Mouse (Mus musculus): ENCODE measurements around the gene Msrb3. TPM values are rescaled to one million over a fixed set of nuclear protein-coding genes. Genes with fewer than 3 reads are reported as not detected.

The Msrb3 gene
- polyA plus RNA-seq, 1 experiment from 2014 or later, result 9.9 TPM

DNA sequence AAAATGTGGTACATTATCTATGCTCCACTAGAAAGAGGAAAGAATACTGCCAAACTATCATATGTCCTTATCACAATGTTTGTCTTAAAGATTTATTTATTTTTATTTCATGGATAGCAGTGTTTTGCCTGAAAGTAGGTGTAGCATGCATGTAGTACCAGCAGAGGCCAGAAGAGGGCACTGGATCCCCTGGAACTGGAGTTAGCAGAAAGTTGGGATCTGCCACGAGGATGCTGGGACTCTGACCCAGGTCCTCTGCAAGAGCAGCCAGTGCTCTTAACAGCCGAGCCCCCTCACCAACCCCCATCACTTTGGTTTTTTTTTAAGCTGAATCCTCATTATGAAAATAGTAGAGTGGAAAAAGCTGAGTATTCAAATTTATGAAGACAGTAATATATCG, 37.7 kb downstream of the Msrb3 start:
- Histone ChIP-seq H3K27me3 (ENCODE audit: insufficient read depth, low read length) (no peaks in the 10 kb centered on the region), H3K9ac (ENCODE audit: low read depth, low read length) (no peak overlapping the region), H3K4me2 (ENCODE audit: low read length) (no peak overlapping the region), H3K36me3 (ENCODE audit: insufficient read depth, low read length) (no peaks in the 10 kb centered on the region), H3K9me3 (replicated peaks; ENCODE audit: low read length) (no peaks in the 10 kb centered on the region), H3K27ac (no peak overlapping the region), H3K4me3 (replicated peaks; ENCODE audit: low read depth, low read length) (no peak overlapping the region), H3K4me1 (replicated peaks; ENCODE audit: insufficient read depth, low read length) (no peaks in the 10 kb centered on the region)
- ATAC-seq (replicated peaks; ENCODE audit: low FRiP score, low read depth) (no peak), DNase-seq (ENCODE audit: low spot score) (no peak)
- WGBS, result 85% methylated on average over 3 of the region's 3 CpGs
- TF ChIP-seq CTCF (IDR thresholded peaks at IDR 0.05; ENCODE audit: low read depth), result peak; percentile 68

DNA sequence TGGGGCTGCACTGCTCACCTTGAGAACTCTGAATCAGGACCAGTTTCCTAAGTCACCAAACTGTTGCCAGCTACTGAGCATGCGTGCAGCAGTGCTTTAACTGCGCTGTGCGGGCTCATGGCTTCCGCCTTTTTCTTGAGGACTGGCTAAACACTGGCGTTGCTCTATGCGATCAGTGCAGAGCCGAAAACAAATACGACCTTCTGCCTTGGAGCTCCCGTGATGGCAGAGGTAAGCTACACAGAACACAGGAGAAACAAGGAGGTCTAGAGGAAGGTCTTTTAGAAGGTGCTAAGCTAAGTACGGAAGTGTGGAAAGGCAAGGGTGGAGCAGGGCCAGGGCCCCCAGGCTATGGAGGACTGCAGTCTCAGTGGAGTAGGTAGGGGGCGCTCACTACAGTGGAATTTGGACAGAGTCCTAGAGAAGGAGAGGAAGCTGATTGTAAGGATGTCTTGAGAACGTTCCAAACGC, 41.3 kb downstream of the Msrb3 start:
- TF ChIP-seq CTCF (IDR thresholded peaks at IDR 0.05; ENCODE audit: low read depth), result peak; percentile 73
- ATAC-seq (replicated peaks; ENCODE audit: low FRiP score, low read depth) (peak; percentile 76), DNase-seq (ENCODE audit: low spot score) (peak; percentile 87)
- Histone ChIP-seq H3K9me3 (replicated peaks; ENCODE audit: low read length) (no peaks in the 10 kb centered on the region), H3K4me1 (replicated peaks; ENCODE audit: insufficient read depth, low read length) (no peaks in the 10 kb centered on the region), H3K36me3 (ENCODE audit: insufficient read depth, low read length) (no peaks in the 10 kb centered on the region), H3K27ac (no peak overlapping the region), H3K27me3 (ENCODE audit: insufficient read depth, low read length) (no peaks in the 10 kb centered on the region), H3K4me3 (replicated peaks; ENCODE audit: low read depth, low read length) (0 out of 2 replicates have a peak overlapping the region, but pooled peaks have one; percentile 1), H3K4me2 (ENCODE audit: low read length) (peak overlapping the region; percentile 39), H3K9ac (ENCODE audit: low read depth, low read length) (no peak overlapping the region)
- WGBS, result 39% methylated on average over 13 of the region's 13 CpGs

DNA sequence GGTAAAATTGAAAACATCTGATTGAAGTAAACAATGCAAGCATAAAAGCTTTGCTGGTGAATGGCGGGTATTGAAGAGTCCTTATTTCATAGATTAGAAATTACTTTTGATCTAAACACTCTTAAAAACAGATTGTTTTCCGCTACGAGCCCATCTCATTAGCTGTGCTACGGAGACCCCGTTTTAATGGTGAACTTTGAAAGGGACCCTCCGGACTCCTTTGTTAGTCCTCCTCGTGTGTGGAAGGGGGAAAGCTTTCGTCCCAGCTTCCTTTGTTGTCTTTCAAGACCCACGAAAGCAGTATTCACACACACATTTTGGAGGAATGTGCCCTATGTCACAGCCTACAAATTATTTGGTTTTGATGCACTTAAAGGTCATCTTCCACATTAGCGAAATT, 44.6 kb downstream of the Msrb3 start:
- Histone ChIP-seq H3K9me3 (replicated peaks; ENCODE audit: low read length) (no peaks in the 10 kb centered on the region), H3K36me3 (ENCODE audit: insufficient read depth, low read length) (no peaks in the 10 kb centered on the region), H3K9ac (ENCODE audit: low read depth, low read length) (no peak overlapping the region), H3K4me3 (replicated peaks; ENCODE audit: low read depth, low read length) (no peak overlapping the region), H3K4me1 (replicated peaks; ENCODE audit: insufficient read depth, low read length) (no peaks in the 10 kb centered on the region), H3K27me3 (ENCODE audit: insufficient read depth, low read length) (no peaks in the 10 kb centered on the region), H3K27ac (no peak overlapping the region), H3K4me2 (ENCODE audit: low read length) (no peak overlapping the region)
- DNase-seq (ENCODE audit: low spot score) (no peak), ATAC-seq (replicated peaks; ENCODE audit: low FRiP score, low read depth) (no peak)
- 75% methylated on average over 10 of the region's 10 CpGs for WGBS
- TF ChIP-seq CTCF (IDR thresholded peaks at IDR 0.05; ENCODE audit: low read depth), result no peak

DNA sequence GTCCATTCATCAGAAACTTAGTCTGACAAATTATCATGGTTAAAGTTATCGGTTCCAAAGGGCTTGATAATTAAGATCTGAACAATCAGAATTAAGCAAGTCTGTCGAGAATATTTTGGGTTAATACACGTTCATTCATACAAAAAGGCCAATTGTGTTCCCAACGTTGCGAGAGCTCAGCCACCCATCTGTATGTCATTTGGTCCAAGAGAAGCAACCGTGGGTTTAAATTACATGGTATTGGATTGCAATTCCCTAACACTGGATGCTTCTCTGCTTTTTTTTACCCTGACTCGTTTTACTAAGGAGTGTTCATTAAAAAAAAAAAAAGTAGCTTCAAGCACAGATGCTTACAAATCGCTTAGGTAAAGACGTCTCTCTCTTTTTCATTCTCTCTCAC, 45.1 kb downstream of the Msrb3 start:
- no peak overlapping the region for H3K4me2 ChIP-seq (ENCODE audit: low read length)
- ATAC-seq (replicated peaks; ENCODE audit: low FRiP score, low read depth) (no peak), DNase-seq (ENCODE audit: low spot score) (no peak)
- no peak overlapping the region for H3K27ac ChIP-seq
- 62% methylated on average over 9 of the region's 9 CpGs for WGBS
- no peaks in the 10 kb centered on the region for H3K4me1 ChIP-seq (replicated peaks; ENCODE audit: insufficient read depth, low read length)
- H3K9me3 ChIP-seq (replicated peaks; ENCODE audit: low read length), result no peaks in the 10 kb centered on the region
- no peak overlapping the region for H3K4me3 ChIP-seq (replicated peaks; ENCODE audit: low read depth, low read length)
- H3K36me3 ChIP-seq (ENCODE audit: insufficient read depth, low read length), result no peaks in the 10 kb centered on the region
- H3K27me3 ChIP-seq (ENCODE audit: insufficient read depth, low read length), result no peaks in the 10 kb centered on the region
- H3K9ac ChIP-seq (ENCODE audit: low read depth, low read length), result no peak overlapping the region
- no peak for TF ChIP-seq CTCF (IDR thresholded peaks at IDR 0.05; ENCODE audit: low read depth)

DNA sequence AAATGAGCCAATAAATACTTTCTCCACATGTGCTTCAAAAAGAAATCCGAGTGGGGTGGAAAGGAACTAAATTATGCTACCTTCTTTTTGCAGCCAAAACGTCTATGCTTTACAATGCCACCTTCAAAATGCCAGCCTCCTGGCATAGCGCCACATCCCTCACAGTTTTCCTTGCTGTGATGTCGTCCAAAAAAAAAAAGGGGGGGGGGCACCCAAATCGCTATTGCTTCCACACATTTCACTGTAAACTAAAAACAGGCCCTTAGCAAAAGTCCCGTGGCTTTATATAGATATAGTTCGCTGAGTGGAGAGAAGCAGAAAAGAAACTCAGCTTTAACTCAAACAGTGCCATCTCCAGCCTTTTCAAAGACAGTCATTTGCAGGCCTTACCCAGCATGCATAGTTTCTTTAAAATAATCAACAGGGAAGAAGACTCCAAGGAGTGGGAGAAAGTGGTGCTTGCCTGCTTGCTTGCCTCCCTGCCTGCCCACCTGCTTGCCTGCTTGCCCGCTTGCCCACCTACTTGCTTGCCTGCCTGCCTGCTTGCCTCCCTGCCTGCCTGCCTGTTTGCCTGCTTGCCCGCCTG, 47.6 kb downstream of the Msrb3 start:
- no peak for DNase-seq (ENCODE audit: low spot score)
- H3K9ac ChIP-seq (ENCODE audit: low read depth, low read length), result no peak overlapping the region
- no peak for ATAC-seq (replicated peaks; ENCODE audit: low FRiP score, low read depth)
- WGBS, result 59% methylated on average over 9 of the region's 9 CpGs
- no peak overlapping the region for H3K27ac ChIP-seq
- no peak overlapping the region for H3K4me2 ChIP-seq (ENCODE audit: low read length)
- no peaks in the 10 kb centered on the region for H3K27me3 ChIP-seq (ENCODE audit: insufficient read depth, low read length)
- no peaks in the 10 kb centered on the region for H3K4me1 ChIP-seq (replicated peaks; ENCODE audit: insufficient read depth, low read length)
- H3K9me3 ChIP-seq (replicated peaks; ENCODE audit: low read length), result no peaks in the 10 kb centered on the region
- no peaks in the 10 kb centered on the region for H3K36me3 ChIP-seq (ENCODE audit: insufficient read depth, low read length)
- no peak overlapping the region for H3K4me3 ChIP-seq (replicated peaks; ENCODE audit: low read depth, low read length)
- no peak for TF ChIP-seq CTCF (IDR thresholded peaks at IDR 0.05; ENCODE audit: low read depth)

DNA sequence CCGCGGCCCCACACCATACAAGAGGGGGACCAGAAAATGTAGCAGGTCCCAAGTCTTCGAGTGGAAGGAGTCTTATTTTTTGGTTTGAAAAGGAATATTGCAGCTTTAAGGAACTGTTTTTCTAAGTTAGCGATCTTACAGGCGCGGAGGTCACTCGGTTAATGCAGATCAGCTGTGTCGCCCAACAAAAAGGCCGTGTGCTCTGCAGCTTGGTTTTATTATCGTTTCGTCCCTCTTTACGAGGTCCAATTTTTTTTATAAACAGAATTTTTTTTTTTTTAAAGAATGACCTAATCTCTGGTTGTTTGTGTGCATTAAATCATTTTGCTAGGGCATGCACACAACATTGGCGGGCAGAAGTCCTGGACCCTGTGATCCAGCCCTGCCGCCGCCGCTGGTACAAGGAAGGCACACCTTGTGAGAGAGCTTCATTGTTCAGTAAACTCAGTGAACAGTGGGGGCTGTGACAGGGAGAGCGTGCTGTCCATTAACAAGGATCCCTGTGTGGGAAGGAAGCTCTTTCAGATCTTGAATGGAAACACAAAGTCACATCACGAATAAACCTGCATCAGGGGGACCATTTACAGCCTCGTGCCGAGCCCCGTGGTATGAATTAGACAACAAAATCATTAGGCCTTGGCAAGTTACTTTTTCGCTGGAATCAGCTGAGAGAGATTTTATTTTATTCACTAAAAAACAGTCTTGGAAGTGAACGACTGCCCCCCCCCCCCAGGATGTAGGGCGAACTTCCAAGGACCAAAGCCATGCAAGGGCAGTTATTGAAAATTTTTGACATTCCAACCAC, 48.3 kb downstream of the Msrb3 start:
- peak overlapping the region; percentile 36; the same call in 1 of the 2 replicates for H3K9ac ChIP-seq (ENCODE audit: low read depth, low read length)
- no peaks in the 10 kb centered on the region for H3K9me3 ChIP-seq (replicated peaks; ENCODE audit: low read length)
- peak overlapping the region; percentile 73; the same call in 1 of the 2 replicates for H3K27ac ChIP-seq
- TF ChIP-seq CTCF (IDR thresholded peaks at IDR 0.05; ENCODE audit: low read depth), result no peak
- 36% methylated on average over 24 of the region's 24 CpGs for WGBS
- H3K27me3 ChIP-seq (ENCODE audit: insufficient read depth, low read length), result no peaks in the 10 kb centered on the region
- peak; percentile 87 for DNase-seq (ENCODE audit: low spot score)
- ATAC-seq (replicated peaks; ENCODE audit: low FRiP score, low read depth), result no peak
- H3K4me1 ChIP-seq (replicated peaks; ENCODE audit: insufficient read depth, low read length), result no peaks in the 10 kb centered on the region
- no peak overlapping the region for H3K4me3 ChIP-seq (replicated peaks; ENCODE audit: low read depth, low read length)
- H3K4me2 ChIP-seq (ENCODE audit: low read length), result peak overlapping the region; percentile 43; the same call in 1 of the 2 replicates
- H3K36me3 ChIP-seq (ENCODE audit: insufficient read depth, low read length), result no peaks in the 10 kb centered on the region
